Comparison of ENCODE assay signal across 16 mouse cellular contexts in the genomic region with DNA sequence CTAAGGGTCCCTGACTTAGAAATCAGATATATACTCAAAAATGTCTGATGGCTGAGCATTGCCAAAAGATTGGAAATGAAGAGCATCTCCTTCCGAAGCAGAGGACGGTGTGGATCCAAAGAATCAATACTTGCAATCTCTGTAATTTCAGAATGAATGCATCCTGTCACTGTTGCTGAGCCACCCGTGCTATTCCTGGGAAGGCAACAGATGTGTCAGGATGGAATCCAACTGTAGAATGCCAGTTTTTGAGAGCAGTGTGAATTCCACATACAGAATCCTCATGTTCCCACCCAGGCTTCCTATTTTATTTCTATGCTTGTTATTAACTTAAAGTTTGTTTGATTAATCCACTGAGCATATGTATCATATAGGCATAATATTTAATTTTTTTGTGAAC.
DNase-seq lines count a peak whose midpoint lies in the region; ATAC-seq lines count a peak whose summit lies in the region.
"Had no signal": no experiment of that assay in that cellular context is flagged by ENCODE, and none has a peak within 500 bp of the region (broad histone marks: within the 10 kb centered on the region; RNA-seq: fewer than 3 reads in every experiment).

No protein-coding gene starts in this region.

- peak; percentile 91 for ATAC-seq in frontal cortex, adult (ENCODE audit: low TSS enrichment)
- ATAC-seq in megakaryocyte-erythroid progenitor cell, adult 5-6 weeks (replicated peaks; ENCODE audit: low FRiP score, low TSS enrichment, poor library complexity, severe bottlenecking) = no peak
- ATAC-seq: midbrain, embryonic 16.5 days; Patski had no signal

- DNase-seq in brain, adult 2 months (ENCODE audit: low read depth, low spot score) = peak; percentile 76
- DNase-seq in layer of hippocampus, adult 9-10 months (ENCODE audit: low spot score) = peak; percentile 32
- DNase-seq in left cerebral cortex, postnatal 25 days (ENCODE audit: low spot score in 2 of 2) = peak; percentile 5 to 79
- no peak for DNase-seq in thymus, postnatal 14 days
- no peak for DNase-seq in embryo, embryonic 10.5 days (ENCODE audit: low spot score)
- no peak for DNase-seq in thymus, postnatal 36 days
- DNase-seq: cerebellum, postnatal 25 days; heart, postnatal 4 days; kidney, adult 8-10 months; lung, postnatal 14 days; retina, postnatal 1 day; thymus, postnatal 4 days had no signal

- intact Hi-C loops in left cerebral cortex, postnatal 25 days (cut with DNase I) = no loop called here

Comparison
In these comparisons a context has a peak if more than half of its experiments do, and no peak if none do; other contexts are left out.
1. DNase-seq: peak in brain, adult 2 months (single experiment), layer of hippocampus, adult 9-10 months (single experiment) and left cerebral cortex, postnatal 25 days (2 of 2); none in thymus, postnatal 14 days (single experiment), embryo, embryonic 10.5 days (single experiment) and thymus, postnatal 36 days (0 of 2).